ENCODE assay signal across 16 mouse cellular contexts in genomic region chr2:68363159-68363558, GRCm38 (mm10).
"Had no signal": no experiment of that assay in that cellular context is flagged by ENCODE, and none has a peak within 500 bp of the region (broad histone marks: within the 10 kb centered on the region; RNA-seq: fewer than 3 reads in every experiment).

No protein-coding gene starts in this region.

- H3K36me3 ChIP-seq: stomach, embryonic 15.5 days had no signal

- H3K27ac ChIP-seq: macrophage; midbrain, embryonic 13.5 days; midbrain, embryonic 15.5 days; neural tube, embryonic 12.5 days; stomach, embryonic 15.5 days; stomach, postnatal 0 days had no signal

- ATAC-seq: midbrain, embryonic 13.5 days; midbrain, embryonic 15.5 days had no signal

- H3K4me1 ChIP-seq: megakaryocyte, embryonic 14.5 days; stomach, embryonic 15.5 days had no signal

- DNase-seq: lung, adult 18-20 months; lung, embryonic 14.5 days; lung, postnatal 14 days; lung, postnatal 36 days; right cerebral cortex, postnatal 14 days; thymus, adult 2 months; thymus, postnatal 25 days; thymus, postnatal 4 days had no signal

- H3K9me3 ChIP-seq: megakaryocyte, embryonic 14.5 days; midbrain, embryonic 13.5 days; midbrain, embryonic 15.5 days; neural tube, embryonic 12.5 days; stomach, embryonic 15.5 days had no signal

- H3K4me2 ChIP-seq: lung, embryonic 14.5 days; midbrain, embryonic 11.5 days; midbrain, embryonic 15.5 days; neural tube, embryonic 12.5 days; stomach, embryonic 15.5 days had no signal

- H3K9ac ChIP-seq: lung, embryonic 14.5 days; midbrain, embryonic 13.5 days; midbrain, embryonic 15.5 days; neural tube, embryonic 12.5 days; stomach, embryonic 15.5 days had no signal

- H3K4me3 ChIP-seq: megakaryocyte, embryonic 14.5 days; midbrain, embryonic 13.5 days; midbrain, embryonic 15.5 days; neural tube, embryonic 12.5 days; stomach, embryonic 15.5 days had no signal

- H3K27me3 ChIP-seq: megakaryocyte, embryonic 14.5 days; midbrain, embryonic 13.5 days; midbrain, embryonic 15.5 days; neural tube, embryonic 12.5 days; stomach, embryonic 15.5 days had no signal
